Mouse (Mus musculus): ENCODE measurements at regions not wholly inside any gene's neighbourhood (a gene's known extent, or its start where the extent isn't known, plus 50 kb on each side); places are given as distances from the start of the nearest gene placed in this dataset.

- no peak overlapping the region for H3K4me3 ChIP-seq (ENCODE audit: low read depth, low read length)
- ATAC-seq (no peak), DNase-seq (no peak)
- no peaks in the 10 kb centered on the region for H3K36me3 ChIP-seq (replicated peaks; ENCODE audit: insufficient read depth, low read length)
- WGBS (ENCODE audit: insufficient replicate concordance) = 65% methylated on average over 1 of the region's 1 CpGs
- no peaks in the 10 kb centered on the region for H3K27me3 ChIP-seq (ENCODE audit: insufficient read depth, low read length)
- no peak overlapping the region for H3K4me2 ChIP-seq (ENCODE audit: low read depth, low read length)
- TF ChIP-seq CTCF (IDR thresholded peaks at IDR 0.05; ENCODE audit: low read depth) (no peak), EP300 (IDR thresholded peaks at IDR 0.05; ENCODE audit: low read depth) (no peak)
- H3K9ac ChIP-seq (replicated peaks) = no peak overlapping the region
- H3K9me3 ChIP-seq (ENCODE audit: low read length) = no peaks in the 10 kb centered on the region
- no peak overlapping the region for H3K27ac ChIP-seq (ENCODE audit: low read depth)
- H3K4me1 ChIP-seq (ENCODE audit: insufficient read depth) = no peaks in the 10 kb centered on the region
Observed at GRCm38 (mm10) chr10:11648151-11648550, 304.9 kb downstream of the Epm2a start.

DNA sequence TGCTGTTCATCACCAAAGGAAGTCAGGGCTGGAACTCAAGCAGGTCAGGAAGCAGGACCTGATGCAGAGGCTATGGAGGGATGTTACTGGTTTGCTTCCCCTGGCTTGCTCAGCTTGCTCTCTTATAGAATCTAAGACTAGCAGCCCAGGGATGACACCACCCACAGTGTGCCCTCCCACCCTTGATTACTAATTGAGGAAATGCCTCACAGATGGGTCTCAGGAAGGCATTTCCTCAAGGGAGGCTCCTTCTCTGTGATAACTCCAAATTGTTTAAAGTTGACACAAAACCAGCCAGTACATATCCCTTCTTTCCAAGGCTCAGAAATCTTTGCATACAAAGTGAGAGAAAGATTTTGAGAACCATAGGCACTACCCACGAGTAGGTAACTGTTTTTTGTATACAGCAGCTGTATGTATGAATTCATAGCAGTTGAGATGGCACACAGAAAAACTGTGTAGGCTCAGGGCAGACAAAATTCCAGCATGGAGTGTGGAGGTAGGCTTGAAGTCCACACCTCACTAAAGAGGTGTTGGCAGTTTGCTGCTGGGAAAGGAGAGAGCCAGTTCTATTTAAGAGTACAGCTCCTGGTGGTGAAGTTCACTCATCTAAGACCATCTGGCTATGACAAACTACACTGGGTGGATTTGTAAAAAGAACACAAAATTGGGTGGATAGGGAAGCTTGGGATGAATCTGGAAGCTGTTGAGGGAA lies 317.0 kb downstream of the Epm2a start:
- Histone ChIP-seq H3K4me2 (ENCODE audit: low read depth, low read length) (no peak overlapping the region), H3K27ac (ENCODE audit: low read depth) (no peak overlapping the region), H3K9me3 (ENCODE audit: low read length) (no peaks in the 10 kb centered on the region), H3K36me3 (replicated peaks; ENCODE audit: insufficient read depth, low read length) (no peaks in the 10 kb centered on the region), H3K4me3 (ENCODE audit: low read depth, low read length) (no peak overlapping the region), H3K9ac (replicated peaks) (no peak overlapping the region), H3K4me1 (ENCODE audit: insufficient read depth) (no peaks in the 10 kb centered on the region), H3K27me3 (ENCODE audit: insufficient read depth, low read length) (no peaks in the 10 kb centered on the region)
- 15% methylated on average over 1 of the region's 1 CpGs for WGBS (ENCODE audit: insufficient replicate concordance)
- DNase-seq (no peak), ATAC-seq (no peak)
- no peak for TF ChIP-seq EP300 (IDR thresholded peaks at IDR 0.05; ENCODE audit: low read depth)
- TF ChIP-seq CTCF (IDR thresholded peaks at IDR 0.05; ENCODE audit: low read depth) = no peak

DNA sequence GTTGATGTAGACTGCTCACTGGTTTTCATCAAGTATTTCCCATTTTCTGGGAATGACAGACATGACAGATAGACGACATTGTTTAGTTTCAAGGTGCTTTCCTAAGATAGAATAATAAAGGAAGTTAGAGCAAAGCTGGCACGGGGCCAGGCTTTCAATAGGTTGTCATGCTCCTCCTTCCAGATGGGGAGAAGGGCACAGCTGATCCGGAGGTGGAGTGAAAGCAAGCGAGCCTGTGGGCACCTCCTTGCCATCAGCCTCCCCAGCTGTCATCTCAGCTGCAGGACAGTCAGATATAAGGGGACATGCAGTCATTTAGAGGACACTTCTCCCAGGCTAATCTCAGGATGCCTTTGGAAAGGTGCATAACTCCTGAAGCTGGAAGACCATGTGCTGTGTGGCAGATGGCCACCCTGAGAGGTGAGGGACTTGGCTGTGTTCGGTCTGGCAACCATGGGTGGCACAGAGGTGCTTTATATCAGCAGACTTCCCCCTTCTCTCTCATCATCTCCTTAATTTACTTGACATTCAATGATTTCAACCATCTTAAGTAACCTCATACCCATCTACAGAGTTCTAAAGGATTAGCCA lies 318.6 kb downstream of the Epm2a start:
- 46% methylated on average over 5 of the region's 5 CpGs for WGBS (ENCODE audit: insufficient replicate concordance)
- no peak for TF ChIP-seq CTCF (IDR thresholded peaks at IDR 0.05; ENCODE audit: low read depth)
- no peak for TF ChIP-seq EP300 (IDR thresholded peaks at IDR 0.05; ENCODE audit: low read depth)
- ATAC-seq = no peak
- Histone ChIP-seq H3K27ac (ENCODE audit: low read depth) (no peak overlapping the region), H3K4me3 (ENCODE audit: low read depth, low read length) (no peak overlapping the region), H3K27me3 (ENCODE audit: insufficient read depth, low read length) (no peaks in the 10 kb centered on the region), H3K4me1 (ENCODE audit: insufficient read depth) (no peaks in the 10 kb centered on the region), H3K9me3 (ENCODE audit: low read length) (no peaks in the 10 kb centered on the region), H3K9ac (replicated peaks) (no peak overlapping the region), H3K4me2 (ENCODE audit: low read depth, low read length) (no peak overlapping the region), H3K36me3 (replicated peaks; ENCODE audit: insufficient read depth, low read length) (no peaks in the 10 kb centered on the region)
- no peak for DNase-seq

DNA sequence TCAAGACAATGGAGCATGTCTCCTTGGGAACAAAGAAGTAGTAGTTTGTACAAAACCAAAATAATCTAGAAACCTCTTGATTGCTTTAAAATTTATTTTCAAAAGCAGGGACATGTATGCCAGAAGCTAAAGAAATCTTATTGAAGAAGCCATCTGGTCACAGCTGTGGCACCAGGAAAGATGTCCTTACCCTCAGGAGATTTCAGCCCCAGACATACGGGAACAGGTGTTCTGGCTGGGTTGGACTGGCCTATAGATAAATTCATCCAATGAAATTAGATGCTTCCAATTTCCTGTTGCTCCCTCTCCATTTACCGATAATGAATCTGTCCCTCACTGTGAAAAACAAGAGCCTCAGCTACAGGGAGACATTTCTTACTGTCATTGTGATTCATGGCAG lies 366.5 kb downstream of the Epm2a start:
- no peaks in the 10 kb centered on the region for H3K27me3 ChIP-seq (ENCODE audit: insufficient read depth, low read length)
- H3K4me2 ChIP-seq (ENCODE audit: low read depth, low read length) = no peak overlapping the region
- TF ChIP-seq EP300 (IDR thresholded peaks at IDR 0.05; ENCODE audit: low read depth) (no peak), CTCF (IDR thresholded peaks at IDR 0.05; ENCODE audit: low read depth) (no peak)
- no peak overlapping the region for H3K9ac ChIP-seq (replicated peaks)
- H3K27ac ChIP-seq (ENCODE audit: low read depth) = no peak overlapping the region
- no peaks in the 10 kb centered on the region for H3K36me3 ChIP-seq (replicated peaks; ENCODE audit: insufficient read depth, low read length)
- H3K9me3 ChIP-seq (ENCODE audit: low read length) = no peaks in the 10 kb centered on the region
- WGBS (ENCODE audit: insufficient replicate concordance) = 71% methylated on average over 2 of the region's 2 CpGs
- ATAC-seq (no peak), DNase-seq (no peak)
- H3K4me3 ChIP-seq (ENCODE audit: low read depth, low read length) = no peak overlapping the region
- no peaks in the 10 kb centered on the region for H3K4me1 ChIP-seq (ENCODE audit: insufficient read depth)

GRCm38 (mm10) chr10:11724775-11725174 lies 381.6 kb downstream of the Epm2a start:
- H3K4me3 ChIP-seq (ENCODE audit: low read depth, low read length) = no peak overlapping the region
- no peak for TF ChIP-seq CTCF (IDR thresholded peaks at IDR 0.05; ENCODE audit: low read depth)
- no peak for TF ChIP-seq EP300 (IDR thresholded peaks at IDR 0.05; ENCODE audit: low read depth)
- H3K4me2 ChIP-seq (ENCODE audit: low read depth, low read length) = no peak overlapping the region

DNA sequence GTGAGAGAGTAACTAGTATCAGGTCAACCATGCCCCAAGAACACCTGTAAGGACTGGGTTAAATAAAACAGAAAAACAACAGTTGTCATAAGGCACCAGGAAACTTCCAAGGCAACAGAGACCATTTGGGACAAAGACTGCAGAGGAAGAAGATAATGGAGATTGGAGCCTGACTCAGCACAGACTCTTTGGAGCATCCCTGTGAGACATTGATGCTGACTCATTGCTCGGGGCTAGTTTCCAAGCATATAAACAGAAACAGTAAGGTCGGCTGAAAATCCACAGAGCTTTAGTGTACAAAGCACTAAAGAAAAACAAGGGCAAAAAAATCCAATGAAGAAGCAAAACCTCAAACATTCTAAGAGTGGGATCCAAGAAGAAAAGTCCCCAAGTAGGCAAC lies 386.3 kb downstream of the Epm2a start:
- no peak overlapping the region for H3K4me2 ChIP-seq (ENCODE audit: low read depth, low read length)
- ATAC-seq (no peak), DNase-seq (no peak)
- no peak overlapping the region for H3K27ac ChIP-seq (ENCODE audit: low read depth)
- 55% methylated on average over 2 of the region's 2 CpGs for WGBS (ENCODE audit: insufficient replicate concordance)
- no peak overlapping the region for H3K9ac ChIP-seq (replicated peaks)
- no peaks in the 10 kb centered on the region for H3K36me3 ChIP-seq (replicated peaks; ENCODE audit: insufficient read depth, low read length)
- TF ChIP-seq CTCF (IDR thresholded peaks at IDR 0.05; ENCODE audit: low read depth) (no peak), EP300 (IDR thresholded peaks at IDR 0.05; ENCODE audit: low read depth) (no peak)
- no peak overlapping the region for H3K4me3 ChIP-seq (ENCODE audit: low read depth, low read length)
- no peaks in the 10 kb centered on the region for H3K27me3 ChIP-seq (ENCODE audit: insufficient read depth, low read length)
- 0 out of 2 replicates have a peak, but pooled peaks cover 3% of the 10 kb centered on the region for H3K9me3 ChIP-seq (ENCODE audit: low read length)
- no peaks in the 10 kb centered on the region for H3K4me1 ChIP-seq (ENCODE audit: insufficient read depth)

More at GRCm38 (mm10) chr10:11724775-11725174, 381.6 kb downstream of the Epm2a start:
- WGBS (ENCODE audit: insufficient replicate concordance) = 76% methylated on average over 7 of the region's 7 CpGs
- Histone ChIP-seq H3K4me1 (ENCODE audit: insufficient read depth) (no peaks in the 10 kb centered on the region), H3K9ac (replicated peaks) (no peak overlapping the region), H3K36me3 (replicated peaks; ENCODE audit: insufficient read depth, low read length) (no peaks in the 10 kb centered on the region), H3K27me3 (ENCODE audit: insufficient read depth, low read length) (no peaks in the 10 kb centered on the region), H3K9me3 (ENCODE audit: low read length) (0 out of 2 replicates have a peak, but pooled peaks cover 3% of the 10 kb centered on the region), H3K27ac (ENCODE audit: low read depth) (no peak overlapping the region)
- no peak for ATAC-seq
- no peak for DNase-seq
